Mouse (Mus musculus) lung, postnatal 0 days (tissue): ENCODE measurements around the gene Orm3.

Source experiments
- CTCF ChIP-seq: IDR thresholded peaks from 2 replicates; pipeline ENCODE4 v1.5.1; 2016; ENCODE audit warnings: antibody characterized with exemption, mild to moderate bottlenecking
- EP300 ChIP-seq: IDR thresholded peaks from 2 replicates; pipeline ENCODE4 v1.6.1; 2016; ENCODE audit warnings: antibody characterized with exemption, mild to moderate bottlenecking, control low read depth

DNA sequence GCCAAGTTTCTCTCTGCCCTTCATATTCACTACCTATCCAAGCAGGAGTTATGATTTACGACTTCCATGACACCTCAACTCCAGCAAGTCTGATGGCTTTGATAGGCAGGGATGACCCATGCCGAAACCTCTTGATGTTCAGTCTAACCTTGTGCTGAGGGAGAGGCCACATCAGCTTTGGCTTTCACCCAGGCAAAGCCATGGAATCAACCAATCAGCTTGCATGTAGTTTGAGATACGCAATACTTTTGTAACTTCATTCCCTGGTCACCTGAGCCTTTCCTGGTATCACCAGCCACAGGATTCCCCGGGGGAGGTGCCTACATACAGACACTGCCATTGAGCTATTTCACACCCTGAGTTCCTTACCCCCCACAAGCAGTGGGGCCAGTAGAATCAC is 9.3 kb upstream of the Orm3 start:
- TF ChIP-seq CTCF = no peak
- no peak for TF ChIP-seq EP300
